Mouse (Mus musculus) heart, embryonic 14.5 days (tissue): ENCODE data around the gene Spata18. TPM values are rescaled to one million over a fixed set of nuclear protein-coding genes. Genes with fewer than 3 reads are reported as not detected.

Source experiments
- ATAC-seq: fragments of 200-750 bp; cut with Nextera tagmentation; 2 replicates; pipeline ENCODE4 v1.8.0; 2017; ENCODE audit warnings: low read depth, moderate TSS enrichment; ENCODE audit not compliant: insufficient number of reproducible peaks, insufficient read depth, low FRiP score
- H3K27ac ChIP-seq, 2 experiments: fragments of 200-500 bp in 1 of 2; fragments of 300-500 bp in 1 of 2; sonication (generic) in 1 of 2; replicated peaks in 1 of 2; 2 replicates each; pipeline ENCODE4 v1.5.1; 2012 to 2014; ENCODE audit warnings: low read depth in 2 of 2, low read length in 2 of 2, control low read depth in 1 of 2, mild to moderate bottlenecking in 1 of 2, mixed read lengths in 1 of 2; ENCODE audit not compliant: control insufficient read depth in 1 of 2, insufficient read depth in 1 of 2
- H3K27me3 ChIP-seq: fragments of 300-500 bp; sonication (generic); 2 replicates; pipeline ENCODE4 v1.6.1; 2014; ENCODE audit warnings: mild to moderate bottlenecking, low read length, control low read depth; ENCODE audit not compliant: control insufficient read depth, insufficient read depth
- H3K36me3 ChIP-seq: fragments of 300-500 bp; sonication (generic); 2 replicates; pipeline ENCODE4 v1.6.1; 2014; ENCODE audit warnings: mild to moderate bottlenecking, control low read depth, low read length, mixed read lengths; ENCODE audit not compliant: control insufficient read depth, insufficient read depth
- H3K4me1 ChIP-seq, 2 experiments: fragments of 200-500 bp in 1 of 2; fragments of 300-500 bp in 1 of 2; sonication (generic) in 1 of 2; 2 replicates each; pipeline ENCODE4 v1.6.1; 2012 to 2014; ENCODE audit warnings: low read length in 2 of 2, control low read depth in 1 of 2, mixed read lengths in 1 of 2; ENCODE audit not compliant: control insufficient read depth in 2 of 2, insufficient read depth in 2 of 2
- H3K4me2 ChIP-seq: fragments of 300-500 bp; sonication (generic); 2 replicates; pipeline ENCODE4 v1.6.1; 2014; ENCODE audit warnings: mild to moderate bottlenecking, low read length
- H3K4me3 ChIP-seq, 2 experiments: fragments of 200-500 bp in 1 of 2; fragments of 300-500 bp in 1 of 2; sonication (generic) in 1 of 2; 2 replicates each; pipeline ENCODE4 v1.5.1; 2012 to 2014; ENCODE audit warnings: low read length in 2 of 2, mild to moderate bottlenecking in 2 of 2, control low read depth in 1 of 2, low read depth in 1 of 2, moderate library complexity in 1 of 2; ENCODE audit not compliant: control insufficient read depth in 1 of 2, insufficient read depth in 1 of 2
- H3K9ac ChIP-seq: fragments of 300-500 bp; sonication (generic); 2 replicates; pipeline ENCODE4 v1.6.1; 2014; ENCODE audit warnings: mild to moderate bottlenecking, low read length
- H3K9me3 ChIP-seq: fragments of 300-500 bp; sonication (generic); 2 replicates; pipeline ENCODE4 v1.6.1; 2016; ENCODE audit warnings: low read length, control low read depth; ENCODE audit not compliant: control insufficient read depth
- WGBS: fragments of 180-500 bp; shearing (Covaris S2); extraction: QIAGEN DNeasy Blood & Tissue Kit; methylation state at CpG from one replicate; pipeline ENCODE4 v1.1.7; 2014; 5-methylcytosine and 5-hydroxymethylcytosine counted together
- polyA plus RNA-seq: library from polyadenylated mRNA; unstranded; fragments of >200 nt; fragmentation: Nextera tagmentation; extraction: Ambion mirVana; gene quantifications from 2 replicates; pipeline ENCODE4 v1.2.1, GENCODE M21; 2014

Spata18 gene
- polyA plus RNA-seq, 1 experiment from 2014 or later, result 0.84 TPM

- Histone ChIP-seq H3K4me1 (peaks cover 9 to 38% of the 10 kb centered on the region in 2 experiments), H3K27me3 (no peaks in the 10 kb centered on the region), H3K4me3 (no peak overlapping the region), H3K9ac (no peak overlapping the region), H3K4me2 (no peak overlapping the region), H3K9me3 (no peaks in the 10 kb centered on the region), H3K36me3 (no peaks in the 10 kb centered on the region), H3K27ac (peak overlapping the region; percentile 50 to 53; a peak in 3 of 4 replicates)
- WGBS, result 17% methylated on average over 1 of the region's 1 CpGs
- no peak for ATAC-seq
Observed at GRCm38 (mm10) chr5:73688576-73688975, 37.4 kb downstream of the Spata18 start.

GRCm38 (mm10) chr5:73690146-73690545, 39.0 kb downstream of the Spata18 start:
- no peak overlapping the region for H3K4me3 ChIP-seq
- 42% methylated on average over 2 of the region's 2 CpGs for WGBS
- H3K4me2 ChIP-seq, result no peak overlapping the region
- ATAC-seq, result peak; percentile 39; the same call in 1 of the 2 replicates
- H3K36me3 ChIP-seq, result no peaks in the 10 kb centered on the region
- H3K9me3 ChIP-seq, result no peaks in the 10 kb centered on the region
- no peaks in the 10 kb centered on the region for H3K27me3 ChIP-seq
- H3K4me1 ChIP-seq, result peaks cover 9 to 38% of the 10 kb centered on the region in 2 experiments
- H3K27ac ChIP-seq, result peak overlapping the region; percentile 19 to 29
- no peak overlapping the region for H3K9ac ChIP-seq

GRCm38 (mm10) chr5:73691723-73692520, 40.7 kb downstream of the Spata18 start:
- Histone ChIP-seq H3K27me3 (no peaks in the 10 kb centered on the region), H3K36me3 (no peaks in the 10 kb centered on the region), H3K9ac (no peak overlapping the region), H3K4me1 (peaks cover 9 to 33% of the 10 kb centered on the region in 2 experiments), H3K9me3 (no peaks in the 10 kb centered on the region), H3K27ac (no peak overlapping the region), H3K4me3 (no peak overlapping the region), H3K4me2 (no peak overlapping the region)
- ATAC-seq, result no peak
- 36% methylated on average over 15 of the region's 15 CpGs for WGBS

- Histone ChIP-seq H3K9ac (no peak overlapping the region), H3K27me3 (no peaks in the 10 kb centered on the region), H3K27ac (no peak overlapping the region), H3K4me2 (no peak overlapping the region), H3K9me3 (no peaks in the 10 kb centered on the region), H3K4me1 (peaks cover 7 to 21% of the 10 kb centered on the region in 2 experiments), H3K4me3 (no peak overlapping the region), H3K36me3 (no peaks in the 10 kb centered on the region)
- ATAC-seq, result no peak
- 60% methylated on average over 1 of the region's 1 CpGs for WGBS
Observed at GRCm38 (mm10) chr5:73693778-73694177, 42.6 kb downstream of the Spata18 start.

- Histone ChIP-seq H3K9ac (no peak overlapping the region), H3K36me3 (no peaks in the 10 kb centered on the region), H3K4me1 (peaks cover 5 to 15% of the 10 kb centered on the region in 2 experiments), H3K27ac (no peak overlapping the region), H3K4me3 (no peak overlapping the region), H3K4me2 (no peak overlapping the region), H3K9me3 (no peaks in the 10 kb centered on the region), H3K27me3 (no peaks in the 10 kb centered on the region)
- no peak for ATAC-seq
- 76% methylated on average over 4 of the region's 4 CpGs for WGBS
Observed at GRCm38 (mm10) chr5:73694254-73695015, 43.3 kb downstream of the Spata18 start.

GRCm38 (mm10) chr5:73697700-73698099, 46.5 kb downstream of the Spata18 start:
- Histone ChIP-seq H3K9me3 (no peaks in the 10 kb centered on the region), H3K27ac (no peak overlapping the region), H3K27me3 (no peaks in the 10 kb centered on the region), H3K9ac (no peak overlapping the region), H3K4me1 (peaks cover 6 to 8% of the 10 kb centered on the region in 2 experiments; a peak in 3 of 4 replicates), H3K36me3 (no peaks in the 10 kb centered on the region), H3K4me2 (no peak overlapping the region), H3K4me3 (no peak overlapping the region)
- WGBS, result 74% methylated on average over 4 of the region's 4 CpGs
- no peak for ATAC-seq

- H3K27ac ChIP-seq, result peak overlapping the region; percentile 10 to 55; a peak in 3 of 4 replicates
- no peak overlapping the region for H3K4me2 ChIP-seq
- WGBS, result 48% methylated on average over 17 of the region's 17 CpGs
- H3K4me3 ChIP-seq, result no peak overlapping the region
- H3K4me1 ChIP-seq, result peaks cover 6 to 8% of the 10 kb centered on the region in 2 experiments; a peak in 3 of 4 replicates
- H3K9ac ChIP-seq, result no peak overlapping the region
- no peaks in the 10 kb centered on the region for H3K36me3 ChIP-seq
- ATAC-seq, result 0 out of 2 replicates have a peak, but pooled peaks have one; percentile 9
- no peaks in the 10 kb centered on the region for H3K9me3 ChIP-seq
- no peaks in the 10 kb centered on the region for H3K27me3 ChIP-seq
Observed at GRCm38 (mm10) chr5:73701063-73701890, 50.1 kb downstream of the Spata18 start.
